Mouse (Mus musculus): ENCODE results near the gene Gm12355. TPM values are rescaled to one million over a fixed set of nuclear protein-coding genes. Genes with fewer than 3 reads are reported as not detected.
A peak's percentile ranks its signal among the peaks of the same experiment; 100 is the strongest.
"Not testable (repeated sequence)": the region's sequence is repeated elsewhere in the genome, so short reads cannot be mapped to it uniquely, and the experiment has no call there.

Gm12355 gene
- total RNA-seq, 1 experiment = 2.9 TPM

- TF ChIP-seq HCFC1 (IDR thresholded peaks at IDR 0.05; ENCODE audit: borderline replicate concordance, insufficient read depth, low read length) = no peak
- TF ChIP-seq ZC3H11A (IDR thresholded peaks at IDR 0.05; ENCODE audit: borderline replicate concordance, low read depth, low read length) = peak; percentile 50
- no peak overlapping the region for H3K9ac ChIP-seq (ENCODE audit: insufficient read depth, low read depth, low read length, poor library complexity, severe bottlenecking)
- no peaks in the 10 kb centered on the region for H3K36me3 ChIP-seq (ENCODE audit: control insufficient read depth, insufficient read depth, low read length, poor library complexity, severe bottlenecking)
- no peak overlapping the region for H3K4me3 ChIP-seq (ENCODE audit: insufficient read depth in 1 of 2, low read depth in 1 of 2, low read length in 2 of 2, poor library complexity in 1 of 2, severe bottlenecking in 1 of 2)
- H3K9me3 ChIP-seq (ENCODE audit: control insufficient read depth, insufficient read depth, low read depth, low read length) = 0 out of 2 replicates have a peak, but pooled peaks cover 1% of the 10 kb centered on the region
- peak; percentile 40 for DNase-seq (ENCODE audit: low read depth, low spot score)
- no peak overlapping the region for H3K27ac ChIP-seq (ENCODE audit: insufficient read depth, low read depth, low read length, poor library complexity, severe bottlenecking)
- peaks cover 0 to 1% of the 10 kb centered on the region in 2 experiments; a peak in 2 of 4 replicates for H3K4me1 ChIP-seq (ENCODE audit: control insufficient read depth in 2 of 2, insufficient read depth in 2 of 2, low read length in 2 of 2, poor library complexity in 1 of 2)
- in situ Hi-C loops (cut with MboI; ENCODE audit: low sequenced_read_pairs in 2 of 2, unreplicated experiment in 2 of 2) = no loop called here
Measured at GRCm38 (mm10) chr11:98606763-98607162, 18.7 kb downstream of the Gm12355 start.

GRCm38 (mm10) chr11:98604911-98605310 lies 20.6 kb downstream of the Gm12355 start:
- in situ Hi-C loops (cut with MboI; ENCODE audit: low sequenced_read_pairs in 2 of 2, unreplicated experiment in 2 of 2); H3K4me3 ChIP-seq (ENCODE audit: insufficient read depth in 1 of 2, low read depth in 1 of 2, low read length in 2 of 2, poor library complexity in 1 of 2, severe bottlenecking in 1 of 2); H3K36me3 ChIP-seq (ENCODE audit: control insufficient read depth, insufficient read depth, low read length, poor library complexity, severe bottlenecking); DNase-seq (ENCODE audit: low read depth, low spot score); H3K4me1 ChIP-seq (ENCODE audit: control insufficient read depth in 2 of 2, insufficient read depth in 2 of 2, low read length in 2 of 2, poor library complexity in 1 of 2); H3K9me3 ChIP-seq (ENCODE audit: control insufficient read depth, insufficient read depth, low read depth, low read length); H3K9ac ChIP-seq (ENCODE audit: insufficient read depth, low read depth, low read length, poor library complexity, severe bottlenecking); H3K27ac ChIP-seq (ENCODE audit: insufficient read depth, low read depth, low read length, poor library complexity, severe bottlenecking): not testable (repeated sequence)

- Histone ChIP-seq H3K4me3 (ENCODE audit: insufficient read depth in 1 of 2, low read depth in 1 of 2, low read length in 2 of 2, poor library complexity in 1 of 2, severe bottlenecking in 1 of 2) (no peak overlapping the region), H3K27ac (ENCODE audit: insufficient read depth, low read depth, low read length, poor library complexity, severe bottlenecking) (no peak overlapping the region), H3K9ac (ENCODE audit: insufficient read depth, low read depth, low read length, poor library complexity, severe bottlenecking) (no peak overlapping the region), H3K4me1 (ENCODE audit: control insufficient read depth in 2 of 2, insufficient read depth in 2 of 2, low read length in 2 of 2, poor library complexity in 1 of 2) (peaks cover 0 to 3% of the 10 kb centered on the region in 2 experiments; a peak in 2 of 4 replicates), H3K36me3 (ENCODE audit: control insufficient read depth, insufficient read depth, low read length, poor library complexity, severe bottlenecking) (no peaks in the 10 kb centered on the region), H3K9me3 (ENCODE audit: control insufficient read depth, insufficient read depth, low read depth, low read length) (no peaks in the 10 kb centered on the region)
- DNase-seq (ENCODE audit: low read depth, low spot score) = no peak
- in situ Hi-C loops (cut with MboI; ENCODE audit: low sequenced_read_pairs in 2 of 2, unreplicated experiment in 2 of 2) = no loop called here
- TF ChIP-seq ZNF384 (IDR thresholded peaks at IDR 0.05; ENCODE audit: low read depth, low read length) (no peak), MAFK (IDR thresholded peaks at IDR 0.05; ENCODE audit: insufficient read depth, low read depth, low read length) (no peak), HCFC1 (IDR thresholded peaks at IDR 0.05; ENCODE audit: borderline replicate concordance, insufficient read depth, low read length) (no peak), ZC3H11A (IDR thresholded peaks at IDR 0.05; ENCODE audit: borderline replicate concordance, low read depth, low read length) (no peak), CHD2 (IDR thresholded peaks at IDR 0.05; ENCODE audit: low read depth, low read length) (no peak)
Measured at GRCm38 (mm10) chr11:98603953-98604352, 21.5 kb downstream of the Gm12355 start.

GRCm38 (mm10) chr11:98602090-98602690 lies 23.3 kb downstream of the Gm12355 start:
- peak; percentile 93 for DNase-seq (ENCODE audit: low read depth, low spot score)
- in situ Hi-C loops (cut with MboI; ENCODE audit: low sequenced_read_pairs in 2 of 2, unreplicated experiment in 2 of 2) = no loop called here
- no peak overlapping the region for H3K27ac ChIP-seq (ENCODE audit: insufficient read depth, low read depth, low read length, poor library complexity, severe bottlenecking)

GRCm38 (mm10) chr11:98599291-98599690 lies 26.2 kb downstream of the Gm12355 start:
- Histone ChIP-seq H3K36me3 (ENCODE audit: control insufficient read depth, insufficient read depth, low read length, poor library complexity, severe bottlenecking) (no peaks in the 10 kb centered on the region), H3K9ac (ENCODE audit: insufficient read depth, low read depth, low read length, poor library complexity, severe bottlenecking) (no peak overlapping the region), H3K9me3 (ENCODE audit: control insufficient read depth, insufficient read depth, low read depth, low read length) (no peaks in the 10 kb centered on the region), H3K27ac (ENCODE audit: insufficient read depth, low read depth, low read length, poor library complexity, severe bottlenecking) (no peak overlapping the region), H3K4me3 (ENCODE audit: insufficient read depth in 1 of 2, low read depth in 1 of 2, low read length in 2 of 2, poor library complexity in 1 of 2, severe bottlenecking in 1 of 2) (peak overlapping the region; percentile 33 to 39; a peak in 2 of 4 replicates), H3K4me1 (ENCODE audit: control insufficient read depth in 2 of 2, insufficient read depth in 2 of 2, low read length in 2 of 2, poor library complexity in 1 of 2) (peaks cover 0 to 3% of the 10 kb centered on the region in 2 experiments; a peak in 2 of 4 replicates)
- DNase-seq (ENCODE audit: low read depth, low spot score) = no peak
- TF ChIP-seq ZC3H11A (IDR thresholded peaks at IDR 0.05; ENCODE audit: borderline replicate concordance, low read depth, low read length) (no peak), CHD2 (IDR thresholded peaks at IDR 0.05; ENCODE audit: low read depth, low read length) (no peak)
- in situ Hi-C loops (cut with MboI; ENCODE audit: low sequenced_read_pairs in 2 of 2, unreplicated experiment in 2 of 2) = no loop called here

More at GRCm38 (mm10) chr11:98602090-98602690, 23.3 kb downstream of the Gm12355 start:
- H3K4me1 ChIP-seq (ENCODE audit: control insufficient read depth in 2 of 2, insufficient read depth in 2 of 2, low read length in 2 of 2, poor library complexity in 1 of 2) = peaks cover 0 to 3% of the 10 kb centered on the region in 2 experiments; a peak in 2 of 4 replicates
- peak overlapping the region; percentile 58 to 84 for H3K4me3 ChIP-seq (ENCODE audit: insufficient read depth in 1 of 2, low read depth in 1 of 2, low read length in 2 of 2, poor library complexity in 1 of 2, severe bottlenecking in 1 of 2)
- no peak overlapping the region for H3K9ac ChIP-seq (ENCODE audit: insufficient read depth, low read depth, low read length, poor library complexity, severe bottlenecking)
- H3K9me3 ChIP-seq (ENCODE audit: control insufficient read depth, insufficient read depth, low read depth, low read length) = no peaks in the 10 kb centered on the region
- TF ChIP-seq HCFC1 (IDR thresholded peaks at IDR 0.05; ENCODE audit: borderline replicate concordance, insufficient read depth, low read length) (no peak), ZNF384 (IDR thresholded peaks at IDR 0.05; ENCODE audit: low read depth, low read length) (0 out of 2 replicates have a peak, but pooled peaks have one; percentile 44)
- no peaks in the 10 kb centered on the region for H3K36me3 ChIP-seq (ENCODE audit: control insufficient read depth, insufficient read depth, low read length, poor library complexity, severe bottlenecking)

Data from ES-E14 (cell line).